Mouse (Mus musculus): Measurements from ENCODE around the gene Dennd4a. TPM values are rescaled to one million over a fixed set of nuclear protein-coding genes. Genes with fewer than 3 reads are reported as not detected.

Gene Dennd4a
- polyA plus RNA-seq, 1 experiment = not detected

- Histone ChIP-seq H3K27ac (ENCODE audit: insufficient read depth, low read depth, low read length) (no peak overlapping the region), H3K4me1 (ENCODE audit: control insufficient read depth, insufficient read depth, low read length) (no peaks in the 10 kb centered on the region), H3K4me3 (ENCODE audit: insufficient read depth, low read depth, low read length) (no peak overlapping the region)
- TF ChIP-seq POLR2A (IDR thresholded peaks at IDR 0.05; ENCODE audit: insufficient read depth, low read depth, low read length) = no peak
- no peak for TF ChIP-seq CTCF (IDR thresholded peaks at IDR 0.05; ENCODE audit: insufficient read depth, low read depth, low read length)
Measured at GRCm38 (mm10) chr9:64860083-64860482, 48.9 kb downstream of the Dennd4a start.

- H3K4me1 ChIP-seq (ENCODE audit: control insufficient read depth, insufficient read depth, low read length) = no peaks in the 10 kb centered on the region
- TF ChIP-seq POLR2A (IDR thresholded peaks at IDR 0.05; ENCODE audit: insufficient read depth, low read depth, low read length) (no peak), CTCF (IDR thresholded peaks at IDR 0.05; ENCODE audit: insufficient read depth, low read depth, low read length) (no peak)
- no peak overlapping the region for H3K27ac ChIP-seq (ENCODE audit: insufficient read depth, low read depth, low read length)
- WGBS = 90% methylated on average over 2 of the region's 2 CpGs
- H3K4me3 ChIP-seq (ENCODE audit: insufficient read depth, low read depth, low read length) = no peak overlapping the region
Measured at GRCm38 (mm10) chr9:64862687-64863086, 51.5 kb downstream of the Dennd4a start.

- H3K4me3 ChIP-seq (ENCODE audit: insufficient read depth, low read depth, low read length) = no peak overlapping the region
- 85% methylated on average over 5 of the region's 5 CpGs for WGBS
- no peaks in the 10 kb centered on the region for H3K4me1 ChIP-seq (ENCODE audit: control insufficient read depth, insufficient read depth, low read length)
- no peak overlapping the region for H3K27ac ChIP-seq (ENCODE audit: insufficient read depth, low read depth, low read length)
- TF ChIP-seq CTCF (IDR thresholded peaks at IDR 0.05; ENCODE audit: insufficient read depth, low read depth, low read length) (no peak), POLR2A (IDR thresholded peaks at IDR 0.05; ENCODE audit: insufficient read depth, low read depth, low read length) (no peak)
Measured at GRCm38 (mm10) chr9:64886008-64886407, 74.9 kb downstream of the Dennd4a start.

GRCm38 (mm10) chr9:64896605-64897004, 85.5 kb downstream of the Dennd4a start:
- no peak overlapping the region for H3K4me3 ChIP-seq (ENCODE audit: insufficient read depth, low read depth, low read length)
- WGBS = 92% methylated on average over 10 of the region's 10 CpGs
- TF ChIP-seq CTCF (IDR thresholded peaks at IDR 0.05; ENCODE audit: insufficient read depth, low read depth, low read length) = no peak
- TF ChIP-seq POLR2A (IDR thresholded peaks at IDR 0.05; ENCODE audit: insufficient read depth, low read depth, low read length) = no peak
- H3K4me1 ChIP-seq (ENCODE audit: control insufficient read depth, insufficient read depth, low read length) = no peaks in the 10 kb centered on the region
- H3K27ac ChIP-seq (ENCODE audit: insufficient read depth, low read depth, low read length) = no peak overlapping the region

- no peak overlapping the region for H3K27ac ChIP-seq (ENCODE audit: insufficient read depth, low read depth, low read length)
- WGBS = 22% methylated on average over 4 of the region's 4 CpGs
- H3K4me3 ChIP-seq (ENCODE audit: insufficient read depth, low read depth, low read length) = no peak overlapping the region
- no peak for TF ChIP-seq POLR2A (IDR thresholded peaks at IDR 0.05; ENCODE audit: insufficient read depth, low read depth, low read length)
- no peak for TF ChIP-seq CTCF (IDR thresholded peaks at IDR 0.05; ENCODE audit: insufficient read depth, low read depth, low read length)
- no peaks in the 10 kb centered on the region for H3K4me1 ChIP-seq (ENCODE audit: control insufficient read depth, insufficient read depth, low read length)
Measured at GRCm38 (mm10) chr9:64902866-64903265, 91.7 kb downstream of the Dennd4a start.

- TF ChIP-seq CTCF (IDR thresholded peaks at IDR 0.05; ENCODE audit: insufficient read depth, low read depth, low read length) (no peak), POLR2A (IDR thresholded peaks at IDR 0.05; ENCODE audit: insufficient read depth, low read depth, low read length) (no peak)
- 51% methylated on average over 3 of the region's 3 CpGs for WGBS
- H3K4me3 ChIP-seq (ENCODE audit: insufficient read depth, low read depth, low read length) = no peak overlapping the region
- H3K4me1 ChIP-seq (ENCODE audit: control insufficient read depth, insufficient read depth, low read length) = no peaks in the 10 kb centered on the region
- H3K27ac ChIP-seq (ENCODE audit: insufficient read depth, low read depth, low read length) = no peak overlapping the region
Measured at GRCm38 (mm10) chr9:64903386-64903785, 92.2 kb downstream of the Dennd4a start.

GRCm38 (mm10) chr9:64904917-64905640, 93.9 kb downstream of the Dennd4a start:
- TF ChIP-seq POLR2A (IDR thresholded peaks at IDR 0.05; ENCODE audit: insufficient read depth, low read depth, low read length) = no peak
- TF ChIP-seq CTCF (IDR thresholded peaks at IDR 0.05; ENCODE audit: insufficient read depth, low read depth, low read length) = no peak
- 90% methylated on average over 14 of the region's 14 CpGs for WGBS
- Histone ChIP-seq H3K4me1 (ENCODE audit: control insufficient read depth, insufficient read depth, low read length) (no peaks in the 10 kb centered on the region), H3K4me3 (ENCODE audit: insufficient read depth, low read depth, low read length) (no peak overlapping the region), H3K27ac (ENCODE audit: insufficient read depth, low read depth, low read length) (no peak overlapping the region)

- H3K4me1 ChIP-seq (ENCODE audit: control insufficient read depth, insufficient read depth, low read length) = no peaks in the 10 kb centered on the region
- TF ChIP-seq CTCF (IDR thresholded peaks at IDR 0.05; ENCODE audit: insufficient read depth, low read depth, low read length) (no peak), POLR2A (IDR thresholded peaks at IDR 0.05; ENCODE audit: insufficient read depth, low read depth, low read length) (no peak)
- WGBS = 95% methylated on average over 3 of the region's 3 CpGs
Measured at GRCm38 (mm10) chr9:64907441-64907840, 96.3 kb downstream of the Dennd4a start.

GRCm38 (mm10) chr9:64913406-64913805, 102.3 kb downstream of the Dennd4a start:
- no peak for TF ChIP-seq CTCF (IDR thresholded peaks at IDR 0.05; ENCODE audit: insufficient read depth, low read depth, low read length)
- no peak for TF ChIP-seq POLR2A (IDR thresholded peaks at IDR 0.05; ENCODE audit: insufficient read depth, low read depth, low read length)
- Histone ChIP-seq H3K4me3 (ENCODE audit: insufficient read depth, low read depth, low read length) (no peak overlapping the region), H3K27ac (ENCODE audit: insufficient read depth, low read depth, low read length) (no peak overlapping the region), H3K4me1 (ENCODE audit: control insufficient read depth, insufficient read depth, low read length) (no peaks in the 10 kb centered on the region)
- WGBS = over 99% methylated on average over 4 of the region's 4 CpGs

More at GRCm38 (mm10) chr9:64907441-64907840, 96.3 kb downstream of the Dennd4a start:
- no peak overlapping the region for H3K4me3 ChIP-seq (ENCODE audit: insufficient read depth, low read depth, low read length)
- no peak overlapping the region for H3K27ac ChIP-seq (ENCODE audit: insufficient read depth, low read depth, low read length)
